Mouse (Mus musculus) NIH3T3 (cell line): Measurements from ENCODE around the gene Tnnt3.

Source experiments
- DNase-seq: peaks from one replicate; pipeline ENCODE4 v3.0.0-alpha.2; 2012; ENCODE audit warnings: low read depth

Tnnt3 gene

DNA sequence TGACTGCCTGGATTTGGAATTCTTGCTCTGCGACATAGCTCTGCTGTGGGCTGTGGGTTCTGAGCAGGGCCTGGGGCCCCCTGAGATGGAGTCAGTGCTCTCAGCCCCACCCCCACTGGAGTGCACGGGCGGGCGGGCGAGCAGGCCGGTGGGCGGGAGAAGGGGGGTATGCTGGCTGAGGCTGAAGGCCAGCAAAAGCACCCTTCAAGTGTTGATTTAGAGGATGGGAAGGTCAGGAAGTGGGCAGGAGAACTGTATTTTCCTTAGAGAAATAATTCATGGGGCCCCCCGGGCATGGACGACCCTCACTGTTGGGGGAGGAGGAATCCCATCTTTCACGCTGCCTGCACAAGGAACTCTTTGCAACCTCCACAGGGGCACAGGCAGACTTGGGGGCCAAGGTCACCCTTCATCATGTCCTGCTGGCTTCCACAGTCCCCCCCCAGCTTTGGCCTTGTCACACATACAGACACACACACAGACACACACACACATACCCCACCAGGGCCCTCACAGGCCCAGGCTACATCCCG is 44.2 kb downstream of the Tnnt3 start:
- DNase-seq = no peak

DNA sequence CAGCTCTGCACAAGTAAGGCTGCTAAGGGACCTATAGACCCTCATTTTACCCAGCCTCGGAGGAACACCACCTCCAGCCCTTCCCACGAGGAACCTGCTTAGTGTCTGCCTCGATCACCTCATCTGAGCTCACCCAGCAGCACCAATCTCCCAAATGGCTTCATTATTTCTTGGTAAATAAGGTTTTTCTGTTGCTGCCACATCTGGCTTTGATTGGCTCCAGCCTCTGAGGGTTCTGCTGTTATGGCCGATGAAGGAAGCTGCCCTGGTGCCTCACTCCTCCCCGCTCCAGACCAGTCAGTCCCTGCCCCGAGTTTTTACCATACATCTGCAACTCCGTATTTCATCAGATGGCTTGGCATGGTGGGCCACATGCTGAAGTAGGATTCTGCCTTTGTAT is 47.3 kb downstream of the Tnnt3 start:
- peak; percentile 25 for DNase-seq

DNA sequence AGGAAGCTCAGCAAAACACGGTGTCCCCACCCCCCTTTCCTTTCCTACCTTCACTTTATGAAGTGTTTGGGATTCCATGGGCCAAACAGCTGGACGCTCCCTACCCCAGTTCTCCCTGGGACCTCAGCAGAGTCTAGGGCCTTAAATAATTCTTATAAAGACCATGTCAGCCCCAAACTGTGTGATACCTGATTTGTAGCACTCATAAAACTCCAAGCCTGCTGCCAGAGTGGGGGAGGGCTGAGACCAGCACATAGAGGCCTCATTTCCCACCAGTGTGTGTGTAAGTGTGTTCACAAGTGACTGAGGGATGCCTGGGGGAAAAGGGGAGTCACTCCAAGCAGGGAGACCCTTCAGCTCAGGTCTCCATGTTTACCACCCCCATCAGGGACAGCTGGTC is 49.2 kb downstream of the Tnnt3 start:
- no peak for DNase-seq

DNA sequence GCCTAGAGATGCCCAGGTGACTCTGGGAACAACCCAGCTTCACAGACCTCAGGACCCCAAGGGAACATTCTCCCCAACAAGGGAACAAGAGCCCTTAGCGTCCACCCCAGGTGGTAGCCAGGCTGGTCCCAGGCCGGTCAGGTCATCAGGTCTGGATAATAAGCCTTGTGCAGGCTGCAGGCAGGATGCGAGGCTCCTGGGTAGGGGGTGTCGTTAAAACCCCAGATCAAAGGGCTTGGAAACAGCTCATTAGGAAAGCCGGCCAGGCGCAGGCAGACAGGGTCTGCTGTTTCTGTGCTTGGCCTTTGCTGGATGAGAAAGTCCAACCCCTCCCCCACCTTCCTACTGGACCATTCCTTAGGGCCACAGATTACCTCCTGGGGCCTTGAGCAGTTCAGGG is 50.1 kb downstream of the Tnnt3 start:
- no peak for DNase-seq

- DNase-seq = no peak
These were observed 51.5 kb downstream of the Tnnt3 start for GRCm38 (mm10) chr7:142549941-142550763.

- DNase-seq = no peak
These were observed 52.3 kb downstream of the Tnnt3 start for GRCm38 (mm10) chr7:142550935-142551373.

- DNase-seq = no peak
These were observed 53.1 kb downstream of the Tnnt3 start for GRCm38 (mm10) chr7:142551691-142552090.

DNA sequence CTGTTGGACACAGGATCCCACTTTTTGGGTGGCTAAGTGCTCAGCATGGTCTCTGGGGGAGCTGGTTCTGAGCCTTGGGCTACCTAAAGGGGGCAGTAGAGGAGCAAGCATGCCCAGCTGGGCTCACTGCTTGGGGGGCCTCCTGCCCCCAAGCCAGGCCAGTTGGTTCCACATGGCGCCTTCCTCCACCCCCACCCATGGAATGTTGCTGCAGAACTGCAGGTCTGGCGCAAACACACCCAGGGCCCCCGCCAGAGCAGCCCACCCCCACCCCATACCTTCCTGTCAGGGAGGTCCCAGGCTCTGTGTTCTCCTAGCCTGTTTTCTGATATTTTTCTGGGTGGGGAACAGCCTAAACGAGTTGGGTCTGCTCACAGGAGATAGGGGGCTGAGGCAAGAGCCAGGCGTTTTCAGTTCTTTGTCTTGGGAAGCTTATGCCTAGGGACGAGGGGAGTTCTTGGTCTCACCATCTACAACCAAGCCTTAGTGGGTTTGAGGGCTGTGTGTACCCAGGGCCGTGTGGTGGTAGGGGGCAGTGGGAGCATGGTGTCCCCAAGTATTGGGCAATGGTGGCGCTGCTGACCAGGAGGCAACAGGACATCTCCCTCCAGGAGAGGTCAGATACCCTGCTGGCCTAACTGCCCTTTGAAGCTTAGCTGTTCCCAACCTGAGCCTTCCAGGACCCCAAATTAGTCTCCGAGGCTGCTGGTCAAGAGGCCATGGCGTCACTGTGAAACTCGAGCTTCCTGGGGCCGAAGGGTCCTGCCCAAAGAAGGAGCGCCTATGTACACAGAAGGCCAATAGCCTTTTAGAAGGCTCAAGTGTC is 54.2 kb downstream of the Tnnt3 start:
- no peak for DNase-seq

GRCm38 (mm10) chr7:142553417-142554335 is 55.0 kb downstream of the Tnnt3 start:
- DNase-seq = no peak

DNA sequence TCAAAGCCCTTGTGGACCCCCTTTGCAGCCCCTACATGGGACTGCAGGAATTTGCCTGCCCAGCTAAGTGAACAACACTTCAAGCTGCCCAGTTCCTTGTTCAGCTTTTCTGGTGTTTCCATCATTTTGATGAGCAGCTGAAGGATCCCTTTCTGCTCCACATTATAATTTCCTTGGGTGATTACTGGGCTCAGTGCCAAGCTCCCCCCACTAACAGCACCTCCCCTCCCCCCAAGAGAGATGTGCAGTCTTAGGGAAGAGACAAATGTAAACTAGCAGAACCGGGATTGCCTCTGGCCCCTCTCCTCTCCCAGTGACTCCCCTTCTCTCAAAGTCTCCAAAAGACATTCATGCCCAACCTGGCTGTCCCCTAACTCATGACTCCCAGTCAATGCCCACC is 56.0 kb downstream of the Tnnt3 start:
- no peak for DNase-seq

- DNase-seq = no peak
These were observed 56.9 kb downstream of the Tnnt3 start for GRCm38 (mm10) chr7:142555366-142556088.

GRCm38 (mm10) chr7:142556089-142556476 is 57.4 kb downstream of the Tnnt3 start:
- DNase-seq = no peak

- DNase-seq = no peak
These were observed 59.1 kb downstream of the Tnnt3 start for GRCm38 (mm10) chr7:142557696-142558095.

DNA sequence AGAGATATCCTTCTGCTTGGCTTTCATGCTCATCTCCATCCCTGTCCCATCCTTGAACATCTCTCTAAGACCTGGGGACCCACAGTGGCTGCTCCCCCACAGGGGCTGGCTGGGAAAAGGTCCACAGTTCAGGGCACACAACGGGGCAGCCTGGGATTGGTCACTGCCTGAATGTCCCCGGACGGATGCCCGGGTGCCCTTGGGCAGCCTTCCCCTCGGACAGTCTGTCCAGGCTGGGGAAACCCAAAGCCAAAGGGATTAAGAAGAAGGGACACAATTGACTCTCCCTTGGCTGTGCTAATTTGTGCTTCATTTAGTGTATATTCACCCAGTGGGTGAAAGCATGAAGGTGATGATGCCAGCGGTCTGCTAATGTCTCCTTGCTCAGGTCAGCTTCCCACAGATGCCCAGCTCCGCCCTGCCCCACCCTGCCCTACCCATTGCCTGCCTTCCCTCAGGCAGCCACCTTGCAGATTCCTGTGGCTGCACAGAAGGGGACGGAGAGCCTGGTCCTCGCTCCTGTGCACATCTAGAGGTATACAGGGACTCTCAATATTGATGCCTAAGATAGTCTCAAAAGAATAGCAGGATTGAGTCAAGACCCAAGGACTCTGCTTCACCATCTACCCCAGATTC is 60.0 kb downstream of the Tnnt3 start:
- DNase-seq = no peak

DNA sequence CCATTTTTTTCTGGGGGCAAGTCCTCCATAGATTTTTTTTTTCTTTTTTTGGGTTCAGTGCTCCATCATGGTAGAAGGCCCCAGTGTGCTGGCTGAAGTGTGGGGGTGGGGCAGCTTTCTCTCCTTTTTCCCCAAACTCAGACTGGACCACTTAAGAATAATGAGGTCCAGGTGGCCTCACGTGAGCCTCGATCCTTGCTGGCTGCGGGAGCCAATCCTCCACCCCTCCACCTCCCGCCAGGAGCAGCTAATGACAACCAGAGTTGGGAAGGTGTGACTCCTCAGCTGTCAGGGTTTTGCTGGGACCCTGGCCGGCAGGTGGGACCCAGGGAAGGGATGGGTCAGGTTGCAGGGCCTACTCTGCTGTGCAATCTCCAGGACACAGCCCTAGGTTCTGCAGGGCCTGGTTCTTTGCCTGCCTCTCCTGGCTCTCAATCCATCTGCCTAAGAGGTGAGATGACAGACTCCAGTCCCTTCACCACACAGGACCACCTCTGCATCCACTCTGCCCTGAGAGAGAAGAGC is 61.1 kb downstream of the Tnnt3 start:
- DNase-seq = no peak

DNA sequence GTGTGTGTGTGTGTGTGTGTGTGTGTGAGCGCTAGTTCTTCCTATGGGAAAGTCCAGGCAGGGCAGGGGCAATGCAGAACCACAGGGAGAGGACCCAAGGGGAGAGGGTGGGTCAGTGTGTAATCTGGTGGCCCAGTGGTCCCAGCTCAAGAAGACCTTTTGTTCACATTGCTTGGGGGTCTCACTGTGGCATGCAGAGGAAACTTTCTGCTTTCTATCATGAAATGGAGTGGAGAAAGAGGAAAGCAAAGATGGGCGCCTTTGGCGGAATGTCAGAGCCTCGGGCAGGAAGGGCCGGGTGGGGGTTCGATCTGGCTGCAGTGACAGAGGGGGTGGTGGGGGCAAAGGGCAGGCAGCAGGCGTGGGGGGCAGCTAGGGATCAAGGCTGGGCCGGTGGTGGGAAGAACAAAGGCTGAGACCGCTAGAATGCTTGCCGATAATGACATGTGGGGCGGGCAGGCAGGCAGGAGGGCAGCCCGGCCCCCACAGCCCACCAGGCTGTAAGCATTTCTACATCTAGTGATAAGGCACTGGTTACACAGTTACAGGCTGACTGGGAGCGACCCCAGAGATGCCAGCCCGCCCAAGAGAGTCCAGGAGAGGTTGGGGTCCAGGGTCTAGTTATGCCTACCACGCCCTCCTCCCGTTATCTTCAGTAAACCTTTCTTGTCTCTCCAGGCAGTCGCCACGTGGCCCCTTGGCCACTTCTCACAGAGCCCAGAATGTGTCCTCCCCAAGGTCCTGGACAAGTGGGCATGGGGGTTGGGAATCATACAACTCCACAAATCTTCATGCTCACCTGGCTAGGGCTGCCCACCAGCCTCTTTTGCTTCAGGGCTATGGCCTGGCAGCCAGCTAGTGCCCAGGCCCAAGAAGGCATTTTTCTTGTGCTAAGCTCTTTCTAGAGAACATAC is 62.6 kb downstream of the Tnnt3 start:
- DNase-seq = no peak

GRCm38 (mm10) chr7:142561856-142562404 is 63.3 kb downstream of the Tnnt3 start:
- no peak for DNase-seq

GRCm38 (mm10) chr7:142563168-142563567 is 64.5 kb downstream of the Tnnt3 start:
- no peak for DNase-seq
